Mouse (Mus musculus): ENCODE measurements at regions not wholly inside any gene's neighbourhood (a gene's known extent, or its start where the extent isn't known, plus 50 kb on each side); places are given as distances from the start of the nearest gene placed in this dataset.

DNA sequence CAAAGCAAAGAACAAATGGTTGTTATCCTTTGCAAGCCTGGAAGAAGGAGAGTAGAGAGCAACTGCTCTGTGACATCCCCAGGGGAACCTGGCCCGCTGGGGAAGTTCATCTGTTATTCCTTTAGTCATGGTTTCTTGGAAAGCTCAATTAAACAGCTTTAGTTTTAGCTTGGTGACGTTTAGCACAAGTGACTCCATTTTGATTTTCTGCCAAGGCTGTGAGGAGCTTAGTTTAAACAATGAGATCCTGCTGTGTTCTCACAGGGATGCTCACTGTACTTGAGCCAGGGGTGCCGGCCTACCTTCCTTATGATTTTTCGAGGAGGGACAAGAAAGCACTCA, 91.2 kb upstream of the Rybp start:
- no peak for TF ChIP-seq CTCF (IDR thresholded peaks at IDR 0.05; ENCODE audit: low read depth)
- TF ChIP-seq EP300 (IDR thresholded peaks at IDR 0.05; ENCODE audit: low read depth) = no peak

All from liver, embryonic 14.5 days (tissue).